Mouse (Mus musculus): Measurements from ENCODE around the gene Exoc4.

GRCm38 (mm10) chr6:33618590-33618989 lies 369.7 kb downstream of the Exoc4 start:
- TF ChIP-seq CTCF (IDR thresholded peaks at IDR 0.05) (no peak), EP300 (IDR thresholded peaks at IDR 0.05) (no peak)

Data from lung, postnatal 0 days (tissue).